ENCODE assay signal across 8 mouse cellular contexts in the genomic region with DNA sequence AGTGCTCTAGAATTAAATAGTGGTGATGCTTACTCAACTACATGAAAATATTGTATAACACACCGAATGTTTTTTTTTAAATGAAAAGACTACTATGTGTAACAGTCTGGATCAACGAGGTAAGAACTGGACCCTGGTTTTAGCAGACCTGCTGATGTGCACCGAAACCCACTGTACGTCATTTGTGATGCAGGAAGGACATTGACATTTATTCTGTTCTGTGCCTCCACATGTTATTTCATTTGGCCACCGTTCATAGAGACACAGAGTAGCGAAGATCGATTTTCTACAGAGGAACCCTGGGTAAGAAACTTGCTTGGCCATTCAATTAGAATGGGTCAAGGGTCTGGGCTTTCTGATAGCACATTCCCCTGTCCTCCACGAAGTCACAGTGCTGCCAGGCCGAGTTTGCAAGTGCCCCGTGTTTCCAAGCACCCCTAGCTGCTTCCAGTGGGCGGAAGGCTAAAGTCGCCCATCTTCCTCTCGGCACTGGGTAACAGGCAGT. TPM values are rescaled to one million over a fixed set of nuclear protein-coding genes. Genes with fewer than 3 reads are reported as not detected.
DNase-seq lines count a peak whose midpoint lies in the region; ATAC-seq and TF ChIP-seq lines count a peak whose summit lies in the region.

No protein-coding gene starts in this region.

- H3K4me3 ChIP-seq in kidney, adult 2 months (ENCODE audit: insufficient read depth, low read depth, low read length) = peak overlapping the region; percentile 80
- H3K4me3 ChIP-seq in hindbrain, embryonic 12.5 days = peak overlapping the region; percentile 58
- H3K4me3 ChIP-seq in midbrain, embryonic 12.5 days = peak overlapping the region; percentile 59

- no peak for TF ChIP-seq CTCF in kidney, adult 2 months (conservative IDR thresholded peaks at IDR 0.05; ENCODE audit: insufficient read depth, insufficient read length, low read depth, low read length)

- no peak; the same call in 1 of the 2 replicates for ATAC-seq in hindbrain, embryonic 12.5 days (ENCODE audit: low FRiP score)
- 0 out of 2 replicates have a peak, but pooled peaks have one; percentile 16 for ATAC-seq in midbrain, embryonic 12.5 days (ENCODE audit: low FRiP score, low read depth)

- TF ChIP-seq POLR2A in kidney, adult 2 months (IDR thresholded peaks at IDR 0.05; ENCODE audit: low read depth, low read length) = no peak

- H3K4me1 ChIP-seq in kidney, adult 2 months (ENCODE audit: control insufficient read depth, insufficient read depth, low read length) = peaks cover 14% of the 10 kb centered on the region; the same call in 1 of the 2 replicates
- H3K4me1 ChIP-seq in hindbrain, embryonic 12.5 days = peaks cover 35% of the 10 kb centered on the region
- H3K4me1 ChIP-seq in midbrain, embryonic 12.5 days = peaks cover 50% of the 10 kb centered on the region

- H3K27me3 ChIP-seq in kidney, adult 2 months (replicated peaks; ENCODE audit: control insufficient read depth, insufficient read depth, low read length) = no peaks in the 10 kb centered on the region
- no peaks in the 10 kb centered on the region for H3K27me3 ChIP-seq in hindbrain, embryonic 12.5 days
- H3K27me3 ChIP-seq in midbrain, embryonic 12.5 days = no peaks in the 10 kb centered on the region

- WGBS in kidney, adult 2 months = 10% methylated on average over 13 of the region's 13 CpGs
- WGBS in hindbrain, embryonic 12.5 days = 10% methylated on average over 13 of the region's 13 CpGs
- WGBS in midbrain, embryonic 12.5 days = 11% methylated on average over 13 of the region's 13 CpGs

- peak overlapping the region; percentile 73 for H3K9ac ChIP-seq in hindbrain, embryonic 12.5 days
- peak overlapping the region; percentile 67 for H3K9ac ChIP-seq in midbrain, embryonic 12.5 days (replicated peaks)

- H3K4me2 ChIP-seq in hindbrain, embryonic 12.5 days (replicated peaks) = peak overlapping the region; percentile 91
- peak overlapping the region; percentile 69 for H3K4me2 ChIP-seq in midbrain, embryonic 12.5 days (replicated peaks)

- peak overlapping the region; percentile 97 for H3K27ac ChIP-seq in kidney, adult 2 months (ENCODE audit: insufficient read depth, low read depth, low read length)
- peak overlapping the region; percentile 92 for H3K27ac ChIP-seq in hindbrain, embryonic 12.5 days
- H3K27ac ChIP-seq in midbrain, embryonic 12.5 days (replicated peaks) = peak overlapping the region; percentile 89

- H3K9me3 ChIP-seq in hindbrain, embryonic 12.5 days (replicated peaks) = no peaks in the 10 kb centered on the region
- no peaks in the 10 kb centered on the region for H3K9me3 ChIP-seq in midbrain, embryonic 12.5 days

- H3K36me3 ChIP-seq in kidney, adult 2 months (ENCODE audit: control insufficient read depth, insufficient read depth, low read length) = no peaks in the 10 kb centered on the region
- H3K36me3 ChIP-seq in hindbrain, embryonic 12.5 days = peaks cover 20% of the 10 kb centered on the region
- peaks cover 25% of the 10 kb centered on the region for H3K36me3 ChIP-seq in midbrain, embryonic 12.5 days

- no peak for DNase-seq in kidney, adult 2 months
- no peak for DNase-seq in kidney, postnatal 14 days
- DNase-seq in adipocyte (ENCODE audit: low spot score) = peak; percentile 30
- DNase-seq in T-cell, adult 2 months (ENCODE audit: low spot score) = no peak
- DNase-seq in adrenal gland, postnatal 4 days (ENCODE audit: low spot score in 2 of 2) = no peak
- no peak for DNase-seq in right cerebral cortex, postnatal 36 days (ENCODE audit: low spot score in 2 of 2)

RNA-seq across cellular contexts. Expression of gene Lrsam1, which starts 4.8 kb away (rescaled TPM):
- 12.0 and 15.5 TPM in 2 replicates for polyA plus RNA-seq in kidney, adult 2 months (2012; rRNA removed)
- 19.0 and 22.0 TPM in 2 replicates for polyA plus RNA-seq in hindbrain, embryonic 12.5 days (2016; fragmentation: Nextera tagmentation; extraction: Ambion mirVana)
- polyA plus RNA-seq in midbrain, embryonic 12.5 days (2016; fragmentation: Nextera tagmentation; extraction: Ambion mirVana) = 16.2 and 21.1 TPM in 2 replicates
- 10 to 100 TPM; 23.7 to 26.5 TPM for total RNA-seq in adrenal gland, postnatal 4 days (2021)

RNA-seq across cellular contexts. Expression of gene Rpl12, which starts 4.9 kb away (rescaled TPM):
- polyA plus RNA-seq in kidney, adult 2 months (2012; rRNA removed) = 166 and 270 TPM in 2 replicates
- 101 and 114 TPM in 2 replicates for polyA plus RNA-seq in hindbrain, embryonic 12.5 days (2016; fragmentation: Nextera tagmentation; extraction: Ambion mirVana)
- polyA plus RNA-seq in midbrain, embryonic 12.5 days (2016; fragmentation: Nextera tagmentation; extraction: Ambion mirVana) = 108 and 111 TPM in 2 replicates
- total RNA-seq in adrenal gland, postnatal 4 days (2021) = 100 to 1,000 TPM; 274 to 283 TPM

RNA-seq across cellular contexts. Expression of gene Slc2a8, which starts 15.6 kb away (rescaled TPM):
- 51.1 and 51.9 TPM in 2 replicates for polyA plus RNA-seq in kidney, adult 2 months (2012; rRNA removed)
- 22.4 and 23.9 TPM in 2 replicates for polyA plus RNA-seq in hindbrain, embryonic 12.5 days (2016; fragmentation: Nextera tagmentation; extraction: Ambion mirVana)
- 21.3 and 24.1 TPM in 2 replicates for polyA plus RNA-seq in midbrain, embryonic 12.5 days (2016; fragmentation: Nextera tagmentation; extraction: Ambion mirVana)
- 10 to 100 TPM; 19.7 to 20.4 TPM for total RNA-seq in adrenal gland, postnatal 4 days (2021)
